Mouse (Mus musculus) cerebellum, adult 8-10 months (tissue): ENCODE results near the gene Gm11168.
"Not testable (repeated sequence)": the region's sequence is repeated elsewhere in the genome, so short reads cannot be mapped to it uniquely, and the experiment has no call there.

Source experiments
- DNase-seq: peaks from one replicate; pipeline ENCODE4 v3.0.0; 2022

Gene Gm11168

DNA sequence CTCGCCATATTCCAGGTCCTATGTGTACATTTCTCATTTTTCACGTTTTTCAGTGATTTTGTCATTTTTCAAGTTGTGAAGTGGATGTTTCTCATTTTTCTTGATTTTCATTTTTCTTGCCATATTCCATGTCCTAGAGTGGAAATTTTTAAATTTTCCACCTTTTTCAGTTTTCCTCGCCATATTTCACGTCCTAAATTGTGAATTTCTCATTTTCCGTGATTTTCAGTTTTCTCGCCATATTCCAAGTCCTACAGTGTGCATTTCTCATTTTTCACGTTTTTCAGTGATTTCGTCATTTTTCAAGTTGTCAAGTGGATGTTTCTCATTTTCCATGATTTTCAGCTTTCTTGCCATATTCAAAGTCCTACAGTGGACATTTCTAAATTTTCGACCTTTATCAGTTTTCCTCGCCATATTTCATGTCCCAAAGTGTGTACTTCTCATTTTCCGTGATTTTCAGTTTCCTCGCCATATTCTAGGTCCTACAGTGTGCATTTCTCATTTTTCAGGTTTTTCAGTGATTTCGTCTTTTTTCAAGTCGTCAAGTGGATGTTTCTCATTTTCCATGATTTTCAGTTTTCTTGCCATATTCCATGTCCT is at the start of gene Gm11168:
Gm11168 (plus strand) TSS at position 553 of the 603 bp plus-strand sequence.
- not testable (repeated sequence) for DNase-seq

- DNase-seq = peak; percentile 2
Measured at GRCm38 (mm10) chr9:3000445-3000972, 2.6 kb upstream of the Gm11168 start, which contains the start of gene Gm10722. Gene Gm10722, plus strand, starts transcription at chr9:3000922.

- peak; percentile 10 for DNase-seq
Measured at GRCm38 (mm10) chr9:3001006-3001405, 2.1 kb upstream of the Gm11168 start.

DNA sequence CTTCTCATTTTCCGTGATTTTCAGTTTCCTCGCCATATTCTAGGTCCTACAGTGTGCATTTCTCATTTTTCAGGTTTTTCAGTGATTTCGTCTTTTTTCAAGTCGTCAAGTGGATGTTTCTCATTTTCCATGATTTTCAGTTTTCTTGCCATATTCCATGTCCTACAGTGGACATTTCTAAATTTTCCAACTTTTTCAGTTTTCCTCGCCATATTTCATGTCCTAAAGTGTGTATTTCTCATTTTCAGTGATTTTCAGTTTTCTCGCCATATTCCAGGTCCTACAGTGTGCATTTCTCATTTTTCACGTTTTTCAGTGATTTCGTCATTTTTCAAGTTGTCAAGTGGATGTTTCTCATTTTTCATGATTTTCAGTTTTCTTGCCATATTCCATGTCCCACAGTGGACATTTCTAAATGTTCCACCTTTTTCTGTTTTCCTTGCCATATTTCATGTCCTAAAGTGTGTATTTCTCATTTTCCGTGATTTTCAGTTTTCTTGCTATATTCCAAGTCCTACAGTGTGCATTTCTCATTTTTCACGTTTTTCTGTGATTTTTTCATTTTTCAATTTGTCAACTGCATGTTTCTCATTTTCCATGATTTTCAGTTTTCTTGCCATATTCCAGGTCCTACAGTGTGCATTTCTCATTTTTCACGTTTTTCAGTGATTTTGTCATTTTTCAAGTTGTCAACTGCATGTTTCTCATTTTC is 1.0 kb upstream of the Gm11168 start:
- DNase-seq = peak; percentile 94

GRCm38 (mm10) chr9:3006179-3006578 is 3.0 kb downstream of the Gm11168 start:
- DNase-seq = not testable (repeated sequence)

DNA sequence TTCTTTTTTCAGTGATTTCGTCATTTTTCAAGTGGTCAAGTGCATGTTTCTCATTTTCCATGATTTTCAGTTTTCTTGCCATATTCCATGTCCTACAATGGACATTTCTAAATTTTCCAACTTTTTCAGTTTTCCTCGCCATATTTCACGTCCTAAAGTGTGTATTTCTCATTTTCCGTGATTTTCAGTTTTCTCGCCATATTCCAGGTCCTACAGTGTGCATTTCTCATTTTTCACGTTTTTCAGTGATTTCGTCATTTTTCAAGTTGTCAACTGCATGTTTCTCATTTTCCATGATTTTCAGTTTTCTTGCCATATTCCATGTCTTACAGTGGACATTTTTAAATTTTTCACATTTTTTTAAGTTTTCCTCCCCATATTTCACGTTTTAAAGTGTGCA is 3.5 kb downstream of the Gm11168 start:
- peak; percentile 90 for DNase-seq

DNA sequence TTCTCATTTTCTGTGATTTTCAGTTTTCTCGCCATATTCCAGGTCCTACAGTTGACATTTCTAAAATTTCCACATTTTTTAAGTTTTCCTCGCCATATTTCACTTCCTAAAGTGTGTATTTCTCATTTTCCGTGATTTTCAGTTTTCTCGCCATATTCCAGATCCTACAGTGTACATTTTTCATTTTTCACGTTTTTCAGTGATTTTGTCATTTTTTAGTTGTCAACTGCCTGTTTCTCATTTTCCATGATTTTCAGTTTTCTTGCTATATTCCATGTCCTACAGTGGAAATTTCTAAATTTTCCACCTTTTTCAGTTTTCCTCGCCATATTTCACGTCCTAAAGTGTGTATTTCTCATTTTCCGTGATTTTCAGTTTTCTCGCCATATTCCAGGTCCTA is 4.1 kb downstream of the Gm11168 start:
- not testable (repeated sequence) for DNase-seq

DNA sequence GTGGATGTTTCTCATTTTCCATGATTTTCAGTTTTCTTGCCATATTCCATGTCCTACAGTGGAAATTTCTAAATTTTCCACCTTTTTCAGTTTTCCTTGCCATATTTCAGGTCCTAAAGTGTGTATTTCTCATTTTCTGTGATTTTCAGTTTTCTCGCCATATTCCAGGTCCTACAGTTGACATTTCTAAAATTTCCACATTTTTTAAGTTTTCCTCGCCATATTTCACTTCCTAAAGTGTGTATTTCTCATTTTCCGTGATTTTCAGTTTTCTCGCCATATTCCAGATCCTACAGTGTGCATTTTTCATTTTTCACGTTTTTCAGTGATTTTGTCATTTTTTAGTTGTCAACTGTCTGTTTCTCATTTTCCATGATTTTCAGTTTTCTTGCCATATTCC is 6.2 kb downstream of the Gm11168 start:
- not testable (repeated sequence) for DNase-seq

GRCm38 (mm10) chr9:3012054-3012621 is 9.0 kb downstream of the Gm11168 start:
- not testable (repeated sequence) for DNase-seq

GRCm38 (mm10) chr9:3012733-3013279 is 9.7 kb downstream of the Gm11168 start, which contains the start of gene Gm10721:
Gene Gm10721, plus strand, starts transcription at chr9:3013140.
- DNase-seq = not testable (repeated sequence)

- DNase-seq = not testable (repeated sequence)
Measured at GRCm38 (mm10) chr9:3015354-3015753, 12.2 kb downstream of the Gm11168 start, which contains the start of gene Gm10720. Gene Gm10720, plus strand, starts transcription at chr9:3015654.

GRCm38 (mm10) chr9:3015896-3016295 is 12.8 kb downstream of the Gm11168 start:
- DNase-seq = not testable (repeated sequence)

- DNase-seq = not testable (repeated sequence)
Measured at GRCm38 (mm10) chr9:3017108-3017507, 14.0 kb downstream of the Gm11168 start, which contains the start of gene Gm10719. Gene Gm10719, plus strand, starts transcription at chr9:3017408.

DNA sequence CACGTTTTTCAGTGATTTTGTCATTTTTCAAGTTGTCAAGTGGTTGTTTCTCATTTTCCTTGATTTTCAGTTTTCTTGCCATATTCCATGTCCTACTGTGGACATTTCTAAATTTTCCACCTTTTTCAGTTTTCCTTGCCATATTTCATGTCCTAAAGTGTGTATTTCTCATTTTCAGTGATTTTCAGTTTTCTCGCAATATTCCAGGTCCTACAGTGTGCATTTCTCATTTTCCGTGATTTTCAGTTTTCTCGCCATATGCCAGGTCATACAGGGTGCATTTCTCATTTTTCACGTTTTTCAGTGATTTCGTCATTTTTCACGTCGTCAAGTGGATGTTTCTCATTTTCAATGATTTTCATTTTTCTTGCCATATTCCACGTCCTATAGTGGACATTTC is 15.8 kb downstream of the Gm11168 start:
- not testable (repeated sequence) for DNase-seq

DNA sequence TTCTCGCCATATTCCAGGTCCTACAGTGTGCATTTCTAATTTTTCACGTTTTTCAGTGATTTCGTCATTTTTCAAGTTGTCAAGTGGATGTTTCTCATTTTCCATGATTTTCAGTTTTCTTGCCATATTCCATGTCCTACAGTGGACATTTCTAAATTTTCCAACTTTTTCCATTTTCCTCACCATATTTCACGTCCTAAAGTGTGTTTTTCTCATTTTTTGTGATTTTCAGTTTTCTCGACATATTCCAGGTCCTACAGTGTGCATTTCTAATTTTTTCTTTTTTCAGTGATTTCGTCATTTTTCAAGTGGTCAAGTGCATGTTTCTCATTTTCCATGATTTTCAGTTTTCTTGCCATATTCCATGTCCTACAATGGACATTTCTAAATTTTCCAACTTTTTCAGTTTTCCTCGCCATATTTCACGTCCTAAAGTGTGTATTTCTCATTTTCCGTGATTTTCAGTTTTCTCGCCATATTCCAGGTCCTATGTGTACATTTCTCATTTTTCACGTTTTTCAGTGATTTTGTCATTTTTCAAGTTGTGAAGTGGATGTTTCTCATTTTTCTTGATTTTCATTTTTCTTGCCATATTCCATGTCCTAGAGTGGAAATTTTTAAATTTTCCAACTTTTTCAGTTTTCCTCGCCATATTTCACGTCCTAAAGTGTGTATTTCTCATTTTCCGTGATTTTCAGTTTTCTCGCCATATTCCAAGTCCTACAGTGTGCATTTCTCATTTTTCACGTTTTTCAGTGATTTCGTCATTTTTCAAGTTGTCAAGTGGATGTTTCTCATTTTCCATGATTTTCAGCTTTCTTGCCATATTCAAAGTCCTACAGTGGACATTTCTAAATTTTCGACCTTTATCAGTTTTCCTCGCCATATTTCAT is 16.9 kb downstream of the Gm11168 start:
- DNase-seq = peak; percentile 7

DNA sequence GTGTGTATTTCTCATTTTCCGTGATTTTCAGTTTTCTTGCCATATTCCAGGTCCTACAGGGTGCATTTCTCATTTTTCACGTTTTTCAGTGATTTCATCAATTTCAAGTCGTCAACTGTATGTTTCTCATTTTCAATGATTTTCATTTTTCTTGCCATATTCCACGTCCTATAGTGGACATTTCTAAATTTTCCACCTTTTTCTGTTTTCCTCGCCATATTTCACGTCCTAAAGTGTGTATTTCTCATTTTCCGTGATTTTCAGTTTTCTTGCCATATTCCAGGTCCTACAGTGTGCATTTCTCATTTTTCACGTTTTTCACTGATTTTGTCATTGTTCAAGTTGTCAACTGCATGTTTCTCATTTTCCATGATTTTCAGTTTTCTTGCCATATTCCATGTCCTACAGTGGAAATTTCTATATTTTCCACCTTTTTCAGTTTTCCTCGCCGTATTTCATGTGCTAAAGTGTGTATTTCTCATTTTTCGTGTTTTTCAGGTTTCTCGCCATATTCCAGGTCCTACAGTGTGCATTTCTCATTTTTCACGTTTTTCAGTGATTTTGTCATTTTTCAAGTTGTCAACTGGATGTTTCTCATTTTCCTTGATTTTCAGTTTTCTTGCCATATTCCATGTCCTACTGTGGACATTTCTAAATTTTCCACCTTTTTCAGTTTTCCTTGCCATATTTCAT is 19.3 kb downstream of the Gm11168 start:
- peak; percentile 57 for DNase-seq

DNA sequence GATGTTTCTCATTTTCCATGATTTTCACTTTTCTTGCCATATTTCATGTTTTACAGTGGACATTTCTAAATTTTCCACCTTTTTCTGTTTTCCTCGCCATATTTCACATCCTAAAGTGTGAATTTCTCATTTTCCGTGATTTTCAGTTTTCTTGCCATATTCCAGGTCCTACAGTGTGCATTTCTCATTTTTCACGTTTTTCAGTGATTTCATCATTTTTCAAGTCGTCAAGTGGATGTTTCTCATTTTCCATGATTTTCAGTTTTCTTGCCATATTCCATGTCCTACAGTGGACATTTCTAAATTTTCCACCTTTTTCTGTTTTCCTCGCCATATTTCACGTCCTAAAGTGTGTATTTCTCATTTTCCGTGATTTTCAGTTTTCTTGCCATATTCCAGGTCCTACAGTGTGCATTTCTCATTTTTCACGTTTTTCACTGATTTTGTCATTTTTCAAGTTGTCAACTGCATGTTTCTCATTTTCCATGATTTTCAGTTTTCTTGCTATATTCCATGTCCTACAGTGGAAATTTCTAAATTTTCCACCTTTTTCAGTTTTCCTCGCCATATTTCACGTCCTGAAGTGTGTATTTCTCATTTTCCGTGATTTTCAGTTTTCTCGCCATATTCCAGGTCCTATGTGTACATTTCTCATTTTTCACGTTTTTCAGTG is 20.3 kb downstream of the Gm11168 start, which contains the start of gene Gm10718:
Gm10718 (plus strand) TSS at position 236 of the 673 bp plus-strand sequence.
- peak; percentile 19 for DNase-seq

DNA sequence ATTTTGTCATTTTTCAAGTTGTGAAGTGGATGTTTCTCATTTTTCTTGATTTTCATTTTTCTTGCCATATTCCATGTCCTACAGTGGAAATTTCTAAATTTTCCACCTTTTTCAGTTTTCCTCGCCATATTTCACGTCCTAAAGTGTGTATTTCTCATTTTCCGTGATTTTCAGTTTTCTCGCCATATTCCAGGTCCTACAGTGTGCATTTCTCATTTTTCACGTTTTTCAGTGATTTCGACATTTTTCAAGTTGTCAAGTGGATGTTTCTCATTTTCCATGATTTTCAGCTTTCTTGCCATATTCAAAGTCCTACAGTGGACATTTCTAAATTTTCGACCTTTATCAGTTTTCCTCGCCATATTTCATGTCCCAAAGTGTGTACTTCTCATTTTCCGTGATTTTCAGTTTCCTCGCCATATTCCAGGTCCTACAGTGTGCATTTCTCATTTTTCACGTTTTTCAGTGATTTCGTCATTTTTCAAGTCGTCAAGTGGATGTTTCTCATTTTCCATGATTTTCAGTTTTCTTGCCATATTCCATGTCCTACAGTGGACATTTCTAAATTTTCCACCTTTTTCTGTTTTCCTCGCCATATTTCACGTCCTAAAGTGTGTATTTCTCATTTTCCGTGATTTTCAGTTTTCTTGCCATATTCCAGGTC is 21.0 kb downstream of the Gm11168 start:
- DNase-seq = peak; percentile 95

DNA sequence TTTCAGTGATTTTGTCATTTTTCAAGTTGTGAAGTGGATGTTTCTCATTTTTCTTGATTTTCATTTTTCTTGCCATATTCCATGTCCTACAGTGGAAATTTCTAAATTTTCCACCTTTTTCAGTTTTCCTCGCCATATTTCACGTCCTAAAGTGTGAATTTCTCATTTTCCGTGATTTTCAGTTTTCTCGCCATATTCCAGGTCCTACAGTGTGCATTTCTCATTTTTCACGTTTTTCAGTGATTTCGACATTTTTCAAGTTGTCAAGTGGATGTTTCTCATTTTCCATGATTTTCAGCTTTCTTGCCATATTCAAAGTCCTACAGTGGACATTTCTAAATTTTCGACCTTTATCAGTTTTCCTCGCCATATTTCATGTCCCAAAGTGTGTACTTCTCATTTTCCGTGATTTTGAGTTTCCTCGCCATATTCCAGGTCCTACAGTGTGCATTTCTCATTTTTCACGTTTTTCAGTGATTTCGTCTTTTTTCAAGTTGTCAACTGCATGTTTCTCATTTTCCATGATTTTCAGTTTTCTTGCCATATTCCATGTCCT is 21.8 kb downstream of the Gm11168 start, which contains the start of gene Gm10717:
Gm10717 (plus strand) TSS at position 506 of the 556 bp plus-strand sequence.
- DNase-seq = peak; percentile 3

- peak; percentile 33 for DNase-seq
Measured at GRCm38 (mm10) chr9:3025653-3026052, 22.5 kb downstream of the Gm11168 start.
